Mouse (Mus musculus) ES-E14 (cell line): Measurements from ENCODE around the gene Dohh. TPM values are rescaled to one million over a fixed set of nuclear protein-coding genes. Genes with fewer than 3 reads are reported as not detected.
A peak's percentile ranks its signal among the peaks of the same experiment; 100 is the strongest.

Source experiments
- DNase-seq: peaks from one replicate; pipeline ENCODE4 v3.0.0-alpha.2; 2013; ENCODE audit warnings: low read depth, low spot score
- H3K27ac ChIP-seq: 2 replicates; pipeline ENCODE4 v1.5.1; 2012; ENCODE audit warnings: low read depth, mild to moderate bottlenecking, low read length, moderate library complexity, mixed read lengths; ENCODE audit not compliant: poor library complexity, insufficient read depth, severe bottlenecking
- H3K36me3 ChIP-seq: 2 replicates; pipeline ENCODE4 v1.6.1; 2012; ENCODE audit warnings: mild to moderate bottlenecking, low read length, moderate library complexity, mixed read lengths; ENCODE audit not compliant: control insufficient read depth, poor library complexity, insufficient read depth, severe bottlenecking
- H3K4me1 ChIP-seq, 2 experiments: fragments of 150-350 bp in 1 of 2; sonication (generic) in 1 of 2; 2 replicates each; pipeline ENCODE4 v1.6.1; 2012; ENCODE audit warnings: low read length in 2 of 2, mild to moderate bottlenecking in 1 of 2, mixed read lengths in 1 of 2; ENCODE audit not compliant: control insufficient read depth in 2 of 2, insufficient read depth in 2 of 2, poor library complexity in 1 of 2
- H3K4me3 ChIP-seq, 2 experiments: fragments of 150-350 bp in 1 of 2; sonication (generic) in 1 of 2; 2 replicates each; pipeline ENCODE4 v1.5.1; 2012; ENCODE audit warnings: low read length in 2 of 2, low read depth in 1 of 2, mild to moderate bottlenecking in 1 of 2, mixed read lengths in 1 of 2; ENCODE audit not compliant: insufficient read depth in 1 of 2, poor library complexity in 1 of 2, severe bottlenecking in 1 of 2
- H3K9ac ChIP-seq: 2 replicates; pipeline ENCODE4 v1.6.1; 2012; ENCODE audit warnings: low read depth, mild to moderate bottlenecking, low read length, mixed read lengths; ENCODE audit not compliant: poor library complexity, insufficient read depth, severe bottlenecking
- H3K9me3 ChIP-seq: fragments of 150-350 bp; sonication (generic); 2 replicates; pipeline ENCODE4 v1.6.1; 2012; ENCODE audit warnings: low read depth, mild to moderate bottlenecking, low read length; ENCODE audit not compliant: control insufficient read depth, insufficient read depth
- CHD2 ChIP-seq: IDR thresholded peaks from 2 replicates; pipeline ENCODE4 v1.6.1; 2014; ENCODE audit warnings: mild to moderate bottlenecking, low read depth, low read length, inconsistent platforms
- HCFC1 ChIP-seq: IDR thresholded peaks from 2 replicates; pipeline ENCODE4 v1.6.1; 2012; ENCODE audit warnings: low read length, inconsistent platforms, borderline replicate concordance; ENCODE audit not compliant: insufficient read depth
- MAFK ChIP-seq: IDR thresholded peaks from 2 replicates; pipeline ENCODE4 v1.6.1; 2014; ENCODE audit warnings: mild to moderate bottlenecking, low read depth, low read length, inconsistent platforms; ENCODE audit not compliant: insufficient read depth
- ZC3H11A ChIP-seq: IDR thresholded peaks from 2 replicates; pipeline ENCODE4 v1.6.1; 2012; ENCODE audit warnings: low read depth, mild to moderate bottlenecking, inconsistent platforms, low read length, borderline replicate concordance
- ZNF384 ChIP-seq: IDR thresholded peaks from 2 replicates; pipeline ENCODE4 v1.6.1; 2012; ENCODE audit warnings: low read depth, low read length, inconsistent platforms
- in situ Hi-C, 2 experiments: fragments of 600-800 bp; cut with MboI; formaldehyde crosslinking; loops; one replicate each; pipeline ENCODE4 v1.15.1; 2025; ENCODE audit warnings: low sequenced_read_pairs in 2 of 2, inconsistent platforms in 1 of 2; ENCODE audit not compliant: unreplicated experiment in 2 of 2
- total RNA-seq: library from RNA; depleted of rRNA; stranded (reverse); fragments of 300-350 nt; gene quantifications from 2 replicates; pipeline ENCODE4 v1.2.3, GENCODE M21; 2012

Dohh gene
- total RNA-seq, 1 experiment, result 168 TPM

GRCm38 (mm10) chr10:81393456-81394063 is 9.3 kb downstream of the Dohh start:
- Histone ChIP-seq H3K9me3 (no peaks in the 10 kb centered on the region), H3K36me3 (peaks cover 5% of the 10 kb centered on the region), H3K4me1 (peaks cover 0 to 26% of the 10 kb centered on the region in 2 experiments; a peak in 2 of 4 replicates), H3K9ac (0 out of 2 replicates have a peak overlapping the region, but pooled peaks have one; percentile 28), H3K4me3 (0 out of 4 replicates have a peak overlapping the region, but pooled peaks of 1 of the 2 experiments have one; percentile 44), H3K27ac (no peak overlapping the region)
- no peak for DNase-seq
- TF ChIP-seq MAFK (no peak), CHD2 (no peak), ZNF384 (no peak), HCFC1 (no peak), ZC3H11A (no peak)
- in situ Hi-C loops, result no loop called here

- DNase-seq, result peak; percentile 75
- TF ChIP-seq CHD2 (no peak), MAFK (no peak), ZNF384 (no peak), ZC3H11A (peak; percentile 64), HCFC1 (0 out of 2 replicates have a peak, but pooled peaks have one; percentile 40)
- Histone ChIP-seq H3K27ac (no peak overlapping the region), H3K9me3 (no peaks in the 10 kb centered on the region), H3K4me1 (peaks cover 0 to 32% of the 10 kb centered on the region in 2 experiments; a peak in 2 of 4 replicates), H3K9ac (no peak overlapping the region), H3K4me3 (no peak overlapping the region), H3K36me3 (peaks cover 3% of the 10 kb centered on the region; the same call in 1 of the 2 replicates)
- in situ Hi-C loops, result loop anchor here in 1 of 2 experiments (5.0 kb wide), 1 partner anchor 57 kb away; no protein-coding TSS in a partner anchor
These were observed 10.9 kb downstream of the Dohh start for GRCm38 (mm10) chr10:81395127-81395526.

GRCm38 (mm10) chr10:81395865-81396264 is 11.6 kb downstream of the Dohh start:
- H3K4me3 ChIP-seq, result no peak overlapping the region
- H3K9ac ChIP-seq, result no peak overlapping the region
- peaks cover 4 to 35% of the 10 kb centered on the region in 2 experiments; a peak in 2 of 4 replicates for H3K4me1 ChIP-seq
- no peak overlapping the region for H3K27ac ChIP-seq
- in situ Hi-C loops, result loop anchor here in 1 of 2 experiments (5.0 kb wide), 1 partner anchor 56 kb away; no protein-coding TSS in a partner anchor
- no peaks in the 10 kb centered on the region for H3K9me3 ChIP-seq
- no peak for TF ChIP-seq ZC3H11A
- TF ChIP-seq CHD2, result no peak
- no peak for TF ChIP-seq ZNF384
- no peak for TF ChIP-seq MAFK
- no peak for TF ChIP-seq HCFC1
- no peak for DNase-seq
- H3K36me3 ChIP-seq, result peaks cover 3% of the 10 kb centered on the region; the same call in 1 of the 2 replicates

- no peaks in the 10 kb centered on the region for H3K9me3 ChIP-seq
- peaks cover 3% of the 10 kb centered on the region; the same call in 1 of the 2 replicates for H3K36me3 ChIP-seq
- no peak for DNase-seq
- TF ChIP-seq ZNF384 (no peak), ZC3H11A (no peak), HCFC1 (no peak), CHD2 (no peak), MAFK (no peak)
- no peak overlapping the region for H3K4me3 ChIP-seq
- no peak overlapping the region for H3K27ac ChIP-seq
- H3K4me1 ChIP-seq, result peaks cover 5 to 39% of the 10 kb centered on the region in 2 experiments; a peak in 2 of 4 replicates
- in situ Hi-C loops, result loop anchor here in 1 of 2 experiments (5.0 kb wide), 1 partner anchor 56 kb away; no protein-coding TSS in a partner anchor
- H3K9ac ChIP-seq, result no peak overlapping the region
These were observed 12.5 kb downstream of the Dohh start for GRCm38 (mm10) chr10:81396749-81397148.
